Mouse (Mus musculus) neural tube, embryonic 11.5 days (tissue): ENCODE data around the gene Hnrnph3. TPM values are rescaled to one million over a fixed set of nuclear protein-coding genes. Genes with fewer than 3 reads are reported as not detected.
A peak's percentile ranks its signal among the peaks of the same experiment; 100 is the strongest.

Experiments used
- ATAC-seq: fragments of 200-750 bp; cut with Nextera tagmentation; 2 replicates; pipeline ENCODE4 v1.8.0; 2017; ENCODE audit warnings: moderate number of reproducible peaks, mild to moderate bottlenecking, moderate TSS enrichment, moderate library complexity; ENCODE audit not compliant: insufficient read depth, low FRiP score, low TSS enrichment
- DNase-seq: peaks from one replicate; pipeline ENCODE4 v3.0.0-alpha.2; 2015; ENCODE audit warnings: low spot score
- H3K27ac ChIP-seq: fragments of 300-500 bp; sonication (generic); 2 replicates; pipeline ENCODE4 v1.5.1; 2014; ENCODE audit warnings: low read depth, mild to moderate bottlenecking, low read length
- H3K27me3 ChIP-seq: fragments of 300-500 bp; sonication (generic); 2 replicates; pipeline ENCODE4 v1.6.1; 2014; ENCODE audit warnings: mild to moderate bottlenecking, low read length, mixed read lengths; ENCODE audit not compliant: control insufficient read depth, insufficient read depth
- H3K36me3 ChIP-seq: fragments of 300-500 bp; sonication (generic); 2 replicates; pipeline ENCODE4 v1.6.1; 2014; ENCODE audit warnings: mild to moderate bottlenecking, low read length, moderate library complexity, mixed read lengths; ENCODE audit not compliant: control insufficient read depth, insufficient read depth
- H3K4me1 ChIP-seq: fragments of 300-500 bp; sonication (generic); 2 replicates; pipeline ENCODE4 v1.6.1; 2014; ENCODE audit warnings: low read length, mixed read lengths; ENCODE audit not compliant: control insufficient read depth, insufficient read depth
- H3K4me2 ChIP-seq: fragments of 300-500 bp; sonication (generic); 2 replicates; pipeline ENCODE4 v1.6.1; 2014; ENCODE audit warnings: low read depth, mild to moderate bottlenecking, moderate library complexity
- H3K4me3 ChIP-seq: fragments of 300-500 bp; sonication (generic); 2 replicates; pipeline ENCODE4 v1.5.1; 2014; ENCODE audit warnings: low read depth, low read length
- H3K9ac ChIP-seq: fragments of 300-500 bp; sonication (generic); 2 replicates; pipeline ENCODE4 v1.6.1; 2014; ENCODE audit warnings: mild to moderate bottlenecking, low read length
- H3K9me3 ChIP-seq: fragments of 300-500 bp; sonication (generic); 2 replicates; pipeline ENCODE4 v1.6.1; 2016; ENCODE audit warnings: low read length; ENCODE audit not compliant: control insufficient read depth
- WGBS: fragments of 180-500 bp; shearing (Covaris S2); extraction: QIAGEN DNeasy Blood & Tissue Kit; methylation state at CpG from one replicate; pipeline ENCODE4 v1.1.7; 2014; 5-methylcytosine and 5-hydroxymethylcytosine counted together
- polyA plus RNA-seq: library from polyadenylated mRNA; unstranded; fragments of >200 nt; fragmentation: Nextera tagmentation; extraction: Ambion mirVana; gene quantifications from 2 replicates; pipeline ENCODE4 v1.2.1, GENCODE M21; 2014

Gene Hnrnph3
- polyA plus RNA-seq, 1 experiment from 2014 or later = 159 TPM

- 28% methylated on average over 6 of the region's 6 CpGs for WGBS
- DNase-seq = peak; percentile 30
- H3K9me3 ChIP-seq = no peaks in the 10 kb centered on the region
- H3K9ac ChIP-seq = peak overlapping the region; percentile 20
- peak overlapping the region; percentile 100 for H3K27ac ChIP-seq
- no peaks in the 10 kb centered on the region for H3K27me3 ChIP-seq
- no peak for ATAC-seq
- H3K36me3 ChIP-seq = no peaks in the 10 kb centered on the region
- 0 out of 2 replicates have a peak overlapping the region, but pooled peaks have one; percentile 10 for H3K4me3 ChIP-seq
- H3K4me2 ChIP-seq = peak overlapping the region; percentile 47
- H3K4me1 ChIP-seq = peaks cover 23% of the 10 kb centered on the region
These were observed 1.5 kb upstream of the Hnrnph3 start for GRCm38 (mm10) chr10:63025491-63026011.

- Histone ChIP-seq H3K27ac (peak overlapping the region; percentile 100), H3K27me3 (no peaks in the 10 kb centered on the region), H3K36me3 (no peaks in the 10 kb centered on the region), H3K4me3 (peak overlapping the region; percentile 78), H3K4me1 (peaks cover 28% of the 10 kb centered on the region), H3K9ac (peak overlapping the region; percentile 96), H3K4me2 (peak overlapping the region; percentile 47), H3K9me3 (no peaks in the 10 kb centered on the region)
- DNase-seq (peak; percentile 26), ATAC-seq (no peak)
- WGBS = 38% methylated on average over 2 of the region's 2 CpGs
These were observed 999 bp upstream of the Hnrnph3 start for GRCm38 (mm10) chr10:63025016-63025415.

- Histone ChIP-seq H3K27me3 (no peaks in the 10 kb centered on the region), H3K4me2 (peak overlapping the region; percentile 47), H3K4me3 (peak overlapping the region; percentile 78), H3K4me1 (peaks cover 28% of the 10 kb centered on the region), H3K9me3 (no peaks in the 10 kb centered on the region), H3K36me3 (no peaks in the 10 kb centered on the region), H3K27ac (peak overlapping the region; percentile 100), H3K9ac (peak overlapping the region; percentile 96)
- WGBS = 0% methylated on average over 8 of the region's 8 CpGs
- ATAC-seq = peak; percentile 24
- peak; percentile 75 for DNase-seq
These were observed 528 bp upstream of the Hnrnph3 start for GRCm38 (mm10) chr10:63024580-63024910.

GRCm38 (mm10) chr10:63023121-63023748 is 782 bp downstream of the Hnrnph3 start:
- WGBS = under 1% methylated on average over 68 of the region's 68 CpGs
- H3K4me2 ChIP-seq = peak overlapping the region; percentile 55
- H3K27me3 ChIP-seq = no peaks in the 10 kb centered on the region
- no peaks in the 10 kb centered on the region for H3K36me3 ChIP-seq
- ATAC-seq (peak; percentile 25), DNase-seq (peak; percentile 72)
- H3K4me3 ChIP-seq = peak overlapping the region; percentile 78
- peak overlapping the region; percentile 100 for H3K27ac ChIP-seq
- peaks cover 24% of the 10 kb centered on the region for H3K4me1 ChIP-seq
- H3K9ac ChIP-seq = peak overlapping the region; percentile 96
- no peaks in the 10 kb centered on the region for H3K9me3 ChIP-seq

GRCm38 (mm10) chr10:63022541-63023120 is 1.4 kb downstream of the Hnrnph3 start:
- Histone ChIP-seq H3K36me3 (no peaks in the 10 kb centered on the region), H3K4me1 (peaks cover 24% of the 10 kb centered on the region)
- no peak for ATAC-seq

GRCm38 (mm10) chr10:63021702-63022101 is 2.3 kb downstream of the Hnrnph3 start:
- WGBS = 70% methylated on average over 4 of the region's 4 CpGs
- Histone ChIP-seq H3K27me3 (no peaks in the 10 kb centered on the region), H3K36me3 (peaks cover 3% of the 10 kb centered on the region; the same call in 1 of the 2 replicates), H3K4me3 (peak overlapping the region; percentile 78), H3K4me1 (peaks cover 21% of the 10 kb centered on the region), H3K4me2 (peak overlapping the region; percentile 55), H3K9me3 (no peaks in the 10 kb centered on the region), H3K9ac (no peak overlapping the region), H3K27ac (no peak overlapping the region)
- ATAC-seq (no peak), DNase-seq (no peak)

More at GRCm38 (mm10) chr10:63022541-63023120, 1.4 kb downstream of the Hnrnph3 start:
- DNase-seq = peak; percentile 18
- Histone ChIP-seq H3K4me3 (peak overlapping the region; percentile 78), H3K9me3 (no peaks in the 10 kb centered on the region), H3K4me2 (peak overlapping the region; percentile 55), H3K27me3 (no peaks in the 10 kb centered on the region), H3K9ac (peak overlapping the region; percentile 96), H3K27ac (peak overlapping the region; percentile 100)
- under 1% methylated on average over 27 of the region's 27 CpGs for WGBS

- Histone ChIP-seq H3K27ac (no peak overlapping the region), H3K9ac (no peak overlapping the region), H3K9me3 (no peaks in the 10 kb centered on the region), H3K36me3 (peaks cover 10% of the 10 kb centered on the region), H3K27me3 (no peaks in the 10 kb centered on the region), H3K4me3 (no peak overlapping the region), H3K4me1 (peaks cover 12% of the 10 kb centered on the region), H3K4me2 (no peak overlapping the region)
- WGBS = 91% methylated on average over 6 of the region's 6 CpGs
- DNase-seq = no peak
- no peak for ATAC-seq
These were observed 4.7 kb downstream of the Hnrnph3 start for GRCm38 (mm10) chr10:63019304-63019703.

- H3K4me3 ChIP-seq = no peak overlapping the region
- H3K27me3 ChIP-seq = no peaks in the 10 kb centered on the region
- H3K9ac ChIP-seq = no peak overlapping the region
- no peak overlapping the region for H3K4me2 ChIP-seq
- H3K27ac ChIP-seq = no peak overlapping the region
- DNase-seq (no peak), ATAC-seq (no peak)
- WGBS = 87% methylated on average over 9 of the region's 9 CpGs
- H3K4me1 ChIP-seq = no peaks in the 10 kb centered on the region
- no peaks in the 10 kb centered on the region for H3K9me3 ChIP-seq
- peaks cover 25% of the 10 kb centered on the region for H3K36me3 ChIP-seq
These were observed 9.8 kb downstream of the Hnrnph3 start for GRCm38 (mm10) chr10:63014168-63014567.

GRCm38 (mm10) chr10:63013476-63013875 is 10.5 kb downstream of the Hnrnph3 start:
- H3K4me3 ChIP-seq = no peak overlapping the region
- H3K36me3 ChIP-seq = peaks cover 25% of the 10 kb centered on the region
- H3K27me3 ChIP-seq = no peaks in the 10 kb centered on the region
- 87% methylated on average over 3 of the region's 3 CpGs for whole genome bisulfite sequencing
- H3K4me2 ChIP-seq = no peak overlapping the region
- no peaks in the 10 kb centered on the region for H3K9me3 ChIP-seq
- DNase-seq = no peak
- ATAC-seq = no peak
- no peak overlapping the region for H3K9ac ChIP-seq
- no peaks in the 10 kb centered on the region for H3K4me1 ChIP-seq
- H3K27ac ChIP-seq = no peak overlapping the region
